Mouse (Mus musculus): ENCODE data around the gene Rcc1l. TPM values are rescaled to one million over a fixed set of nuclear protein-coding genes. Genes with fewer than 3 reads are reported as not detected.

Gene Rcc1l
- total RNA-seq, 2 experiments from 2014 or later = 0.96 to 1.3 TPM

- no peak for ATAC-seq (replicated peaks; ENCODE audit: low FRiP score, poor library complexity, severe bottlenecking)
These were observed 878 bp downstream of the Rcc1l start for GRCm38 (mm10) chr5:134175696-134176095.

GRCm38 (mm10) chr5:134173206-134173605 lies 3.4 kb downstream of the Rcc1l start:
- ATAC-seq (replicated peaks; ENCODE audit: low FRiP score, poor library complexity, severe bottlenecking) = no peak

GRCm38 (mm10) chr5:134170167-134170566 lies 6.4 kb downstream of the Rcc1l start:
- no peak for ATAC-seq (replicated peaks; ENCODE audit: low FRiP score, poor library complexity, severe bottlenecking)

GRCm38 (mm10) chr5:134169231-134169630 lies 7.3 kb downstream of the Rcc1l start:
- no peak for ATAC-seq (replicated peaks; ENCODE audit: low FRiP score, poor library complexity, severe bottlenecking)

- no peak for ATAC-seq (replicated peaks; ENCODE audit: low FRiP score, poor library complexity, severe bottlenecking)
These were observed 8.5 kb downstream of the Rcc1l start for GRCm38 (mm10) chr5:134168033-134168432.

- no peak for ATAC-seq (replicated peaks; ENCODE audit: low FRiP score, poor library complexity, severe bottlenecking)
These were observed 9.9 kb downstream of the Rcc1l start for GRCm38 (mm10) chr5:134166642-134167041.

GRCm38 (mm10) chr5:134164688-134165087 lies 11.9 kb downstream of the Rcc1l start:
- ATAC-seq (replicated peaks; ENCODE audit: low FRiP score, poor library complexity, severe bottlenecking) = no peak

GRCm38 (mm10) chr5:134155916-134156466 lies 20.6 kb downstream of the Rcc1l start:
- no peak for ATAC-seq (replicated peaks; ENCODE audit: low FRiP score, poor library complexity, severe bottlenecking)

- 0 out of 2 replicates have a peak, but pooled peaks have one; percentile 18 for ATAC-seq (replicated peaks; ENCODE audit: low FRiP score, poor library complexity, severe bottlenecking)
These were observed 24.7 kb downstream of the Rcc1l start for GRCm38 (mm10) chr5:134151895-134152294.

- ATAC-seq (replicated peaks; ENCODE audit: low FRiP score, poor library complexity, severe bottlenecking) = no peak
These were observed 28.4 kb downstream of the Rcc1l start for GRCm38 (mm10) chr5:134148153-134148552.

GRCm38 (mm10) chr5:134147194-134147753 lies 29.3 kb downstream of the Rcc1l start:
- ATAC-seq (replicated peaks; ENCODE audit: low FRiP score, poor library complexity, severe bottlenecking) = no peak

- ATAC-seq (replicated peaks; ENCODE audit: low FRiP score, poor library complexity, severe bottlenecking) = no peak
These were observed 31.6 kb downstream of the Rcc1l start for GRCm38 (mm10) chr5:134144986-134145385.

- ATAC-seq (replicated peaks; ENCODE audit: low FRiP score, poor library complexity, severe bottlenecking) = no peak
These were observed 34.2 kb downstream of the Rcc1l start for GRCm38 (mm10) chr5:134142381-134142780.

- ATAC-seq (replicated peaks; ENCODE audit: low FRiP score, poor library complexity, severe bottlenecking) = no peak
These were observed 35.3 kb downstream of the Rcc1l start for GRCm38 (mm10) chr5:134141236-134141635.

GRCm38 (mm10) chr5:134139429-134139828 lies 37.1 kb downstream of the Rcc1l start:
- no peak for ATAC-seq (replicated peaks; ENCODE audit: low FRiP score, poor library complexity, severe bottlenecking)

- no peak for ATAC-seq (replicated peaks; ENCODE audit: low FRiP score, poor library complexity, severe bottlenecking)
These were observed 38.6 kb downstream of the Rcc1l start for GRCm38 (mm10) chr5:134137933-134138332.

- ATAC-seq (replicated peaks; ENCODE audit: low FRiP score, poor library complexity, severe bottlenecking) = no peak
These were observed 40.6 kb downstream of the Rcc1l start for GRCm38 (mm10) chr5:134136022-134136421.

- no peak for ATAC-seq (replicated peaks; ENCODE audit: low FRiP score, poor library complexity, severe bottlenecking)
These were observed 45.0 kb downstream of the Rcc1l start for GRCm38 (mm10) chr5:134131586-134131985.

- no peak for ATAC-seq (replicated peaks; ENCODE audit: low FRiP score, poor library complexity, severe bottlenecking)
These were observed 50.3 kb downstream of the Rcc1l start for GRCm38 (mm10) chr5:134126232-134126631.

- ATAC-seq (replicated peaks; ENCODE audit: low FRiP score, poor library complexity, severe bottlenecking) = no peak
These were observed 52.7 kb downstream of the Rcc1l start for GRCm38 (mm10) chr5:134123846-134124245.

- ATAC-seq (replicated peaks; ENCODE audit: low FRiP score, poor library complexity, severe bottlenecking) = no peak
These were observed 54.7 kb downstream of the Rcc1l start for GRCm38 (mm10) chr5:134121893-134122259.
